Mouse (Mus musculus) right cerebral cortex, adult 2 months (tissue): ENCODE results near the gene Ptpn3.

Experiments used
- DNase-seq, 2 experiments: peaks; one replicate each; pipeline ENCODE4 v3.0.0; 2021 to 2022; ENCODE audit warnings: low spot score in 2 of 2

Ptpn3 gene

GRCm38 (mm10) chr4:57263061-57263685, 38.5 kb downstream of the Ptpn3 start:
- DNase-seq: no peak

- DNase-seq: no peak
These were observed 39.2 kb downstream of the Ptpn3 start for GRCm38 (mm10) chr4:57262451-57262850.

DNA sequence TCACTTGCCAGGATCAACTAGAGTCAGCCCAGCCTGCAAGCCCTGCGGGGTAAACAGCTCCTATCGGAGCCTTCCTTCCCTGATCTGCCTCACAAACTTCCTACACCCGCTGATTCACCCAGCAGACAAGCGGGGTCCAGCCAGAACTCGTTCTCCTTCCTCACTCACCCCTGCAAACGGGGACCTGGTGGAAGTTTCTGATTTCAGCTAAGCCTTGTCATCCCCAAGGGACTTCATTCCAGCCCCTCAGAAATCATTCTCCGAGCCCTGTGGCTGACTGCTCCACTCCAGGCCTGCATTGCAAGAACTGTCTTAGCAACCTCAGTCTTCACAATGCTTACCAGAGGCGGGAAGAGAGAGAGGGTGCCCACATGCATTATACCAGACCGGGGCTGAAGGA, 39.8 kb downstream of the Ptpn3 start:
- DNase-seq: no peak

DNA sequence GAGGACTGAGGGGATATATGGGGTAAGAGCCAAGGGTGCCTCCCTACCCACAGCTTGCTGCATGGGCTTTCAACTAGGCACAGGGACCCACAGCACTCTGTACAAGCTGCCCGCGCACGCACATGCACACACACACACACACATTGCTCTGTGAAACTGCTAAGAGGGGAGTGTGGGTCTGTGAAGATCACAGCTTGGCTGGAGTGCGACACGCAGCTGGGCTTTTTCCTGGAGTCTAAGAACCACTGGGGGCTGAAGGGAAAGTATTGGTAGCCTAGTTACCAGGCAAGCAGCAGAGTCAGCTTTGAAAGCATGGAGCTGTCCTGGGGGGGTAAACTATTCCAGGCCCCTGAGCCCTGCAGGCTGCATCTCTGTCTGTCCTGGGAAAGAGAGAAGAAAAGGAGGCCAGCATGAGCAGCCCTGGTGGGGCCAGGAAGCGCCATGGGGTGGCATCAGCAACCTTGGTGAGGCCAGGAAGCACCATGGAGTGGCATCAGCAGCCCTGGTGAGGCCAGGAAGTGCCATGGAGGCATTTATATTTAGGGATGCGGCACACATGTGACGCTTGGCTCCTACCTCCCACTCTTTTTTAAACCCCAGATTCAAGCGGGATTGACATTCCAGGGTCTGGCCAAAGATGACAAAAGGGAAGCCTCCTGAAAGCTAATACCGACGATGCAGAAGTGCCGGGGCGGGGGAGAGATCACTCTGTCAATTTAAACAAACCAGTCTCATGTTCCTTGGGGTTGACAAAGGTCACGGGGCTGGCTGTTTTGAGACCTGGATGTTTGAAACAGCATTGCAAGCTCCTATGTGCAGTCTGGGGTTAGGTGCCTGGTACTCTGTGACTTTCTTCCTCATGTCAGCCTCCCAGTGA, 43.2 kb downstream of the Ptpn3 start:
- no peak for DNase-seq

- no peak for DNase-seq
These were observed 44.2 kb downstream of the Ptpn3 start for GRCm38 (mm10) chr4:57257409-57257808.

DNA sequence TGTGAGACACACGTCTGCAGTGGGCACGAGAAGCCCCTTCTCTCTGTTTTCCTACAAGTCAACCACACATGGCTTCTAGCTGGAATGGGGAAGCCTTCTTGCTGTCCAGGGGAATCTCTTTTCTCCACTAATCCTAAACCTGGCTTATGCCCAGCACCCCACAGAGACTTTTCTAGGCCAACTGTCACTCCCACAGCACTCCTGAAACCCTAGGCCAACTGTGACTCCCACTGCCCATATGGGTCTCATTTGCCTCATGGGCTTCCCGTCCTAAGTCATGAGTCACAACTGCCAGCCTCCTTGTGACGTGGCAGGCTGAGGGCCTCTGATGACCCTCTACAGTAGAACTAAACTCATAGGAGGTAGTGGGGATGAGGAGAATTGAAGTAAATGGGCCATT, 44.9 kb downstream of the Ptpn3 start:
- no peak for DNase-seq

DNA sequence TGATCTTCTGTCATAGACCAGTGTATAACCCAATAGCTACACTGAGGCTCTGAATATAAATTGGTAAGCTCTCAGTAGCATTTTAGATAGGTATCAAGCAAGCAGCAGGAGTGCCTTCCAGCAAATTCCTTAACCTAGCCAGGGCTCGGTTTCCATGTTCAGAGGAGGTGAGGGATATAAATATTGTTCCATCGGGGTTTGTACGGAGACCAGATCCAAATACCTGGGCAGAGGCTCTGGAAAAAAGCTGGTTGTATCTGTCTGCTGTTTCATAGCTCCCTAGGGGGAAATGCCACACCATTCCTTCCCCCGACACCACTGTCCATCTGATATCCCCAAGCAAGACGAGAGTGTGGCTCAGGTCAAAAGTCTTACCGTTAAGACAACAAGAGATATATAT, 47.2 kb downstream of the Ptpn3 start:
- DNase-seq: no peak

- no peak for DNase-seq
These were observed 51.0 kb downstream of the Ptpn3 start for GRCm38 (mm10) chr4:57250636-57251035.

DNA sequence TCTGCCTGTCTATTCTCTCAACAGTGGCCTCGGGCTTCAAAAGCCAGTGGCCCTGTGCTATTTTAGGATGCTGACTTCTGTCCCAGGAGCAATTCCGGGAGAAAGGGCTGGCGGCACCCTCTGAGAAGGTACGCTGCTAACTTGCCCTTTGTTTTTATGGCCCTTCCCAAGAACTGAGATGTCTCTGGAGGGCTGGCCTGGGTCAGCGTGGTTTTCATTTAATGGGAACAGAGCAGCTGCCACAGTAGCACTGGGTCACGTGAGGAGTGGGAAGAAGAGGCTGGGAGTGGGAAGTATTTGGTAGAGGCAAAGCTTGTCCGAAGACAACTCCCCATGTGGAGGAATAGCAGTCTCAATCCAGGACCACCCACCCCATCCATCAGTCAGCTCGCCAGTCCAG, 52.5 kb downstream of the Ptpn3 start:
- DNase-seq: no peak

DNA sequence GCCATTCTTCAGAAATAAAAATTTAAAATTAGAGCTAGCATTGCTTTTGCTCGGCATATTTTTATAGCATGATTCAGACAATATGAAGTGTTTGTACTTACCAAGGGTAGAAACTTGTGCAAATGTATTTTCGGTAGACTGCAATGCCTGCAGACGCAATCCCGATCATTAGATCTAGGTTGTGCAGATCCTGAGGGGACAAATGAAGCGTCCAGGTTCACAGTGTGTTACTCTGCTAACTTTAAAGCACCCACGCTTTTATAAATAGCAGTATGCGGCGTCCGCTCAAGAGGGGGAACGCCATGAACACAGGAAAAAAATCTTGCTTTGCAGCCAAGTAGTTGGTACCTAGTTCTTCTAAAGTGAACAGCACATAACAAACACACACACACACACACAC, 56.8 kb downstream of the Ptpn3 start:
- DNase-seq: peak in 1 of 2 experiments; percentile 35

- no peak for DNase-seq
These were observed 58.3 kb downstream of the Ptpn3 start for GRCm38 (mm10) chr4:57243312-57243711.

DNA sequence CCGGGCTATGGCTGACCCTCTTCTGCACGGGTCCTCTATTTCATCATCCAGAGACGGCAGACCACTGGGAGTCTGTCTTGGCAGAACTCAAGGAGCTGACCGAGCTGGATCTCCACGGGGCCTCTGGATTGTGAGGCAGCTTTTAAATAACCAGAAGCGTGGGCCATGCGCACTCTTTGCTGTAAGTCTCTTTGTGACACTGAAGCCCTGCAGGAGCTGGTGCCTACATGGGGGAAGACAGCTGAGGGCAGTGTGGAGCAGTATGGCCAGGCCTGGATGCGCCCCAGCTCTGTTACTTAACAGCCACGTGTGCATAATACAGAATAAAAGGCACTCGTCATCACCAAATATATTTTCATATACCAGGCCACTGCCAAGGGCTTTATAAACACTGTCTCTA, 60.7 kb downstream of the Ptpn3 start:
- no peak for DNase-seq

DNA sequence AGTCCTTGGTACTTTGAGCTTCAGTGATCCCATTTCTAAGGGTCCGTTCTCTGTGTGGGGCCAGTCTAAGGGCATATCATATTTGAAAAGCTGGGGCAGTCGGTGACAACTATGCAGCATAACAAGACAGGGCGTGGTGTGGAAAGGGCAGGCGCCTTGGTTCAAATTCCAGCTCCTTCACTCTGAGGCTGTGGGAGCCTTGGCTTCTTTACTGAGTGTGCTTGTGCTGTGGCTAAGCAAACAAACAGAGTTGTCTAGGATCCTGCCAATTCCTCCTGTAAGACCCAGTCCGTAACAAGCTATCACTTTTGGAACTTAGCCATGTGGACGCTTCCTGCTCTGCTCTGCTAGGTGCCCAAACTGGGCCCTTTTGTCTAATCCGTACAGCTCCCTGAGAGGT, 61.5 kb downstream of the Ptpn3 start:
- DNase-seq: no peak

DNA sequence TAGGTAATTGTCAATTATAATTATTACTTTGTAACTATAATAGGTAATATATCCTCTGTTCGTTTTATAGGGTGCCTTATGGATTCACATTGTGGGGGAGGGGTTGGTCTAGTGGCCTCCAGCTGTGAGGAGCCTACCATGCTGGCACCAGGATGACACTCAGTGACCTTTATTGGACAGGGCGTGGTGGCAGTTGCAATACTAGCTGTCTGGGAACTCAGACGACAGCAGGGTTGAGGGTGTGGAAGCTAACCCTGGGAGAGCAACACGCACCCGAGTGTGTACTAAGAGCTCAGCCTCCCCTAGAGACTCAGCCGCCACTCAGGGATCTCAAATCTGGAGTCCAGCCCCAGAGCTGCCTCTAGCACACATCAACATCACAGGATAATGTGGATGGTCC, 62.5 kb downstream of the Ptpn3 start:
- DNase-seq: no peak

DNA sequence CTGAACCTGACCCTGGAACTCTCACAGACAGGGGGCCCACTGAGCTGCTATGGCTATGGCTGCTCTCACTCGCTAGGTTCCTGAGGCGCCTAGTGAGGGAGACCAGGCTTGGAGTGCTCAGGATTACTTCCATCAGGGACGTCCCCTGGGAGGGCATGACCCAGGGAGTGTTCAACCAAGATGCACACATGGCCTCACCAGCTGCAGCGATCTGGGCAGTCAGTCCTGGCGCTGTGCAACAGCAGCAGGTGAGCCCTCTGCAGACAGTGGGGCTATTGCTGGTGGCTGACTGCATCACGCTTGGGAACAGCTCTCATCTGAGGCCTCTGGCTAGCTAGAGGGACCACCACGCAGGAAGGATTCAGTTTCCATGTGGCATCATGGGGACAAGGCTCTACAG, 63.5 kb downstream of the Ptpn3 start:
- DNase-seq: no peak

DNA sequence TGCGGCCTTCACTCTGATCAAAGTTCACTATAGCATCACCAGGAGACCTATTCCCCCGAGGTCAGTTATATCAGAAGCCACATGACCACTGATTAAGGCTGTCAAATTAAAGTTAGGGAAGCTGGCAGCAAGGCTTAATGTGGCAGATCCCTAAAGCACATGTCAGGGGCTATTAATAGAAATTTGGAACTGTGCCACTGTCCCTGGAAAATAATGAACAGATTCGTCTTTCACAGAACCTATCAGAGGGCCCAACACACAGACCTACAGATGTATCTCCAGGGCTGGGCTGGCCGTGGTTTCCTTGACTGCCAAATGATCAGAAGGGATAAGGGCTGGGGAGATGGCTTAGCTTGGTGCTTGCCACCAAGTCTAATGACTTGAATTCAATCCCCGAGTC, 65.1 kb downstream of the Ptpn3 start:
- no peak for DNase-seq

GRCm38 (mm10) chr4:57235741-57236140, 65.9 kb downstream of the Ptpn3 start:
- no peak for DNase-seq

DNA sequence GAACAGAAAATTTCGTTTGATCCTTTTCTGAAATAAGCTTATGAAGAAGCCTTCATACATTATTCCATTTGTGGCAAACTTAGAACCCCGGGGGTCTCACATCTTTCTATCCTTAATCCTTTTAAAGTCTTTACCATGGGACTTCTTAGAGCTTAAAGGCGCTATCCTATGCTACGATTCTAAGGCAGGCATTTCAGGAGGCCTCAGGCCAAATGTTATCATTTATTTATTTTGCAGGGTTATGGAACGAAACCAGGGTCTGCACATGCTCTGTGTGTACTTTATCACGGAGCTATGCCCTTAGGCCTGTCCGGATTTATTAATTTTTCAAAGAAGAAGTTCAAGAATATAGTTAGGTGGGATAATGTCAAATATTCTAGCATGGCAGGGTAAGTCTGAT, 67.3 kb downstream of the Ptpn3 start:
- no peak for DNase-seq

- no peak for DNase-seq
These were observed 69.2 kb downstream of the Ptpn3 start for GRCm38 (mm10) chr4:57232439-57232838.

- no peak for DNase-seq
These were observed 70.3 kb downstream of the Ptpn3 start for GRCm38 (mm10) chr4:57231323-57231722.

- peak in 1 of 2 experiments; percentile 16 for DNase-seq
These were observed 71.3 kb downstream of the Ptpn3 start for GRCm38 (mm10) chr4:57230341-57230740.

- peak; percentile 51 to 56 for DNase-seq
These were observed 72.8 kb downstream of the Ptpn3 start for GRCm38 (mm10) chr4:57228601-57229520.
